Mouse (Mus musculus) myocyte (in vitro differentiated cells): ENCODE results near the gene Ldlr. TPM values are rescaled to one million over a fixed set of nuclear protein-coding genes. Genes with fewer than 3 reads are reported as not detected.
A peak's percentile ranks its signal among the peaks of the same experiment; 100 is the strongest.

Source experiments
- H3K27me3 ChIP-seq: one replicate; pipeline ENCODE4 v1.6.1; 2011; ENCODE audit not compliant: control insufficient read depth, insufficient read depth, insufficient read length
- H3K36me3 ChIP-seq: one replicate; pipeline ENCODE4 v1.6.1; 2011; ENCODE audit not compliant: control insufficient read depth, insufficient read depth
- H3K4me2 ChIP-seq: one replicate; pipeline ENCODE4 v1.6.1; 2011; ENCODE audit warnings: low read depth, control low read depth
- H3K4me3 ChIP-seq: one replicate; pipeline ENCODE4 v1.5.1; 2011; ENCODE audit warnings: mild to moderate bottlenecking, control low read depth, moderate library complexity
- H3K79me2 ChIP-seq: one replicate; pipeline ENCODE4 v1.6.1; 2011; ENCODE audit not compliant: control insufficient read depth, insufficient read depth
- H3ac ChIP-seq: one replicate; pipeline ENCODE4 v1.6.1; 2011; ENCODE audit not compliant: control insufficient read depth, insufficient read length
- CEBPB ChIP-seq: IDR thresholded peaks from 2 replicates; pipeline ENCODE4 v1.6.1; 2011; ENCODE audit warnings: mild to moderate bottlenecking, moderate library complexity; ENCODE audit not compliant: poor library complexity, insufficient read depth, severe bottlenecking
- E2F4 ChIP-seq: IDR thresholded peaks from one replicate; pipeline ENCODE4 v1.6.1; 2011; ENCODE audit warnings: mild to moderate bottlenecking, control low read depth, moderate library complexity; ENCODE audit not compliant: insufficient read depth
- MAX ChIP-seq: IDR thresholded peaks from one replicate; pipeline ENCODE4 v1.6.1; 2011; ENCODE audit warnings: low read depth, mild to moderate bottlenecking, control low read depth
- MYOD1 ChIP-seq, 3 experiments: IDR thresholded peaks; one replicate each; pipeline ENCODE4 v1.6.1; 2011; ENCODE audit warnings: control low read depth in 2 of 3, low read depth in 2 of 3, mild to moderate bottlenecking in 2 of 3, moderate library complexity in 1 of 3; ENCODE audit not compliant: insufficient read length in 2 of 3, control insufficient read depth in 1 of 3
- MYOG ChIP-seq, 3 experiments: IDR thresholded peaks; one replicate each; pipeline ENCODE4 v1.6.1; 2011; ENCODE audit warnings: control low read depth in 2 of 3, low read depth in 2 of 3, mild to moderate bottlenecking in 2 of 3; ENCODE audit not compliant: insufficient read length in 2 of 3, control insufficient read depth in 1 of 3, insufficient read depth in 1 of 3
- POLR2A ChIP-seq: IDR thresholded peaks from one replicate; pipeline ENCODE4 v1.6.1; 2011; ENCODE audit warnings: low read depth, mild to moderate bottlenecking, control low read depth, moderate library complexity; ENCODE audit not compliant: insufficient read length
- POLR2AphosphoS2 ChIP-seq: IDR thresholded peaks from one replicate; pipeline ENCODE4 v1.6.1; 2011; ENCODE audit warnings: low read depth, control low read depth; ENCODE audit not compliant: insufficient read length
- REST ChIP-seq: IDR thresholded peaks from one replicate; pipeline ENCODE4 v1.6.1; 2011; ENCODE audit warnings: mild to moderate bottlenecking, control low read depth, moderate library complexity; ENCODE audit not compliant: insufficient read depth, insufficient read length
- SRF ChIP-seq: IDR thresholded peaks from one replicate; pipeline ENCODE4 v1.6.1; 2011; ENCODE audit warnings: low read depth; ENCODE audit not compliant: control insufficient read depth, insufficient read length
- TCF12 ChIP-seq: IDR thresholded peaks from one replicate; pipeline ENCODE4 v1.6.1; 2011; ENCODE audit warnings: mild to moderate bottlenecking, control low read depth; ENCODE audit not compliant: poor library complexity, insufficient read depth, severe bottlenecking
- TCF3 ChIP-seq: IDR thresholded peaks from one replicate; pipeline ENCODE4 v1.6.1; 2011; ENCODE audit warnings: low read depth, control low read depth; ENCODE audit not compliant: insufficient read length
- USF1 ChIP-seq: IDR thresholded peaks from one replicate; pipeline ENCODE4 v1.6.1; 2011; ENCODE audit warnings: low read depth, mild to moderate bottlenecking, control low read depth, moderate library complexity
- polyA plus RNA-seq: library from polyadenylated mRNA; unstranded; fragments of >200 nt; fragmentation: generic; extraction: Trizol; gene quantifications from one replicate; pipeline ENCODE4 v1.2.1, GENCODE M21; 2012; ENCODE audit warnings: missing spikeins

The Ldlr gene
- polyA plus RNA-seq, 1 experiment: 106 TPM

GRCm38 (mm10) chr9:21732288-21732687 lies 9.0 kb downstream of the Ldlr start:
- no peak overlapping the region for H3K4me2 ChIP-seq
- peaks cover 55% of the 10 kb centered on the region for H3K36me3 ChIP-seq
- no peak overlapping the region for H3ac ChIP-seq
- TF ChIP-seq MYOG (IDR thresholded peaks at IDR 0.05; ENCODE audit: control insufficient read depth in 1 of 3, insufficient read depth in 1 of 3, insufficient read length in 2 of 3, low read depth in 2 of 3) (peak in 1 of 3 experiments; percentile 21), MYOD1 (IDR thresholded peaks at IDR 0.05; ENCODE audit: control insufficient read depth in 1 of 3, insufficient read length in 2 of 3, low read depth in 2 of 3) (no peak), MAX (no peak), REST (no peak), TCF12 (no peak), POLR2AphosphoS2 (peak; percentile 65), TCF3 (no peak), POLR2A (peak; percentile 24), CEBPB (no peak), SRF (no peak), USF1 (no peak), E2F4 (no peak)
- no peak overlapping the region for H3K4me3 ChIP-seq
- no peaks in the 10 kb centered on the region for H3K27me3 ChIP-seq
- peaks cover 62% of the 10 kb centered on the region for H3K79me2 ChIP-seq

DNA sequence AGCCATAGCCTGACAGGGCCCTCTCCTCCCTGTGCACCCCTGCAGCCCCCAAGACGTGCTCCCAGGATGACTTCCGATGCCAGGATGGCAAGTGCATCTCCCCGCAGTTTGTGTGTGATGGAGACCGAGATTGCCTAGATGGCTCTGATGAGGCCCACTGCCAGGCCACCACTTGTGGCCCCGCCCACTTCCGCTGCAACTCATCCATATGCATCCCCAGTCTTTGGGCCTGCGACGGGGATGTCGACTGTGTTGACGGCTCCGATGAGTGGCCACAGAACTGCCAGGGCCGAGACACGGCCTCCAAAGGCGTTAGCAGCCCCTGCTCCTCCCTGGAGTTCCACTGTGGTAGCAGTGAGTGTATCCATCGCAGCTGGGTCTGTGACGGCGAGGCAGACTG lies 10.2 kb downstream of the Ldlr start:
- Histone ChIP-seq H3ac (no peak overlapping the region), H3K36me3 (peaks cover 66% of the 10 kb centered on the region), H3K79me2 (peaks cover 51% of the 10 kb centered on the region), H3K27me3 (no peaks in the 10 kb centered on the region), H3K4me2 (no peak overlapping the region), H3K4me3 (no peak overlapping the region)
- TF ChIP-seq USF1 (no peak), E2F4 (no peak), MAX (no peak), POLR2AphosphoS2 (no peak), SRF (no peak), MYOG (IDR thresholded peaks at IDR 0.05; ENCODE audit: control insufficient read depth in 1 of 3, insufficient read depth in 1 of 3, insufficient read length in 2 of 3, low read depth in 2 of 3) (no peak), REST (no peak), CEBPB (no peak), TCF3 (no peak), TCF12 (no peak), MYOD1 (IDR thresholded peaks at IDR 0.05; ENCODE audit: control insufficient read depth in 1 of 3, insufficient read length in 2 of 3, low read depth in 2 of 3) (no peak), POLR2A (no peak)

DNA sequence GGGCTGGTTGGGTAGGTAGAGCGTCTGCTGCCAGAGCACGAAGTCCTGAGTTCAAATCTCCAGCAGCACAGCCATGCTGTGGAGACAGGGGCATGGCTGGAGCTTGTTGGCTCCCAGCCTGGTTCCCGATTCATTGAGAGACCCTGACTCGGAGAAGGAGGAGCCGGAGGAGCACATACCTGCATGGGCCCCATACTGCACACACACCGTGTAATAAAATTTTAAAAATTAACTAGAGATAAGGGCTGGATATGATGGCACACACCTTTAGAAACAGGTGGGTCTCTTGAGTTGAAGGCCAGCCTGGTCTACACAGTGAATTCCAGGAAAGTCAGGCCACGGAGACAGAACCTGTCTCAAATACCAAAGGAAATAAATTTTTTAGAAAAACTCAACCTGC lies 10.7 kb downstream of the Ldlr start:
- H3ac ChIP-seq: no peak overlapping the region
- TF ChIP-seq CEBPB: no peak
- no peak for TF ChIP-seq TCF12
- TF ChIP-seq TCF3: no peak
- no peak for TF ChIP-seq SRF
- H3K4me3 ChIP-seq: no peak overlapping the region
- no peak overlapping the region for H3K4me2 ChIP-seq
- no peaks in the 10 kb centered on the region for H3K27me3 ChIP-seq
- peaks cover 45% of the 10 kb centered on the region for H3K79me2 ChIP-seq
- peaks cover 66% of the 10 kb centered on the region for H3K36me3 ChIP-seq

DNA sequence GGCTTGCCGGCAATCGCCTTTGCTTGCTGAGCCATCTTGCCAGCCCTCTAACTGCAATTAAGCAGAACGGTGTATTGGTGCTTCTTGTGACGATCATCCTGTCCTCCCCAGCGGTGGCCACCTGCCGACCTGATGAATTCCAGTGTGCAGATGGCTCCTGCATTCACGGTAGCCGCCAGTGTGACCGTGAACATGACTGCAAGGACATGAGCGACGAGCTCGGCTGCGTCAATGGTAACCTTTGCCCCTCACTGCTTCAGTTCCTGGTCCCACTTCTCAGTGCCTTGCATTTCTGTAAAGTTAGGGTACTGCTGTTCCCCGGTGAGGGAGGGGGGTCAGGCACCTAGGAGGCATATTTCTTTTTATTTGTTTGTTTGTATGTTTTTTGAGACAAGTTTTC lies 11.8 kb downstream of the Ldlr start:
- no peak for TF ChIP-seq E2F4
- TF ChIP-seq POLR2A: peak; percentile 9
- H3K79me2 ChIP-seq: peaks cover 34% of the 10 kb centered on the region
- H3K27me3 ChIP-seq: no peaks in the 10 kb centered on the region
- H3K4me3 ChIP-seq: no peak overlapping the region
- H3K4me2 ChIP-seq: no peak overlapping the region
- peaks cover 70% of the 10 kb centered on the region for H3K36me3 ChIP-seq
- no peak overlapping the region for H3ac ChIP-seq

- Histone ChIP-seq H3K36me3 (peaks cover 67% of the 10 kb centered on the region), H3K27me3 (no peaks in the 10 kb centered on the region), H3K4me3 (no peak overlapping the region), H3K79me2 (peaks cover 19% of the 10 kb centered on the region), H3ac (no peak overlapping the region), H3K4me2 (no peak overlapping the region)
- no peak for TF ChIP-seq MYOD1 (IDR thresholded peaks at IDR 0.05; ENCODE audit: control insufficient read depth in 1 of 3, insufficient read length in 2 of 3, low read depth in 2 of 3)
- TF ChIP-seq CEBPB: no peak
These were observed 13.3 kb downstream of the Ldlr start for GRCm38 (mm10) chr9:21736580-21736979.
